Mouse (Mus musculus) E14TG2a.4 (cell line): ENCODE measurements around the gene Mis18a.

Experiments used
- CTCF ChIP-seq: conservative IDR thresholded peaks from 2 replicates; pipeline ENCODE4 v1.5.1; 2014; ENCODE audit warnings: low read length
- NANOG ChIP-seq: IDR thresholded peaks from 2 replicates; pipeline ENCODE4 v1.6.1; 2014; ENCODE audit warnings: borderline replicate concordance, low read length, mixed read lengths
- POU5F1 ChIP-seq: IDR thresholded peaks from 2 replicates; pipeline ENCODE4 v1.6.1; 2014; ENCODE audit warnings: low read length, borderline replicate concordance

DNA sequence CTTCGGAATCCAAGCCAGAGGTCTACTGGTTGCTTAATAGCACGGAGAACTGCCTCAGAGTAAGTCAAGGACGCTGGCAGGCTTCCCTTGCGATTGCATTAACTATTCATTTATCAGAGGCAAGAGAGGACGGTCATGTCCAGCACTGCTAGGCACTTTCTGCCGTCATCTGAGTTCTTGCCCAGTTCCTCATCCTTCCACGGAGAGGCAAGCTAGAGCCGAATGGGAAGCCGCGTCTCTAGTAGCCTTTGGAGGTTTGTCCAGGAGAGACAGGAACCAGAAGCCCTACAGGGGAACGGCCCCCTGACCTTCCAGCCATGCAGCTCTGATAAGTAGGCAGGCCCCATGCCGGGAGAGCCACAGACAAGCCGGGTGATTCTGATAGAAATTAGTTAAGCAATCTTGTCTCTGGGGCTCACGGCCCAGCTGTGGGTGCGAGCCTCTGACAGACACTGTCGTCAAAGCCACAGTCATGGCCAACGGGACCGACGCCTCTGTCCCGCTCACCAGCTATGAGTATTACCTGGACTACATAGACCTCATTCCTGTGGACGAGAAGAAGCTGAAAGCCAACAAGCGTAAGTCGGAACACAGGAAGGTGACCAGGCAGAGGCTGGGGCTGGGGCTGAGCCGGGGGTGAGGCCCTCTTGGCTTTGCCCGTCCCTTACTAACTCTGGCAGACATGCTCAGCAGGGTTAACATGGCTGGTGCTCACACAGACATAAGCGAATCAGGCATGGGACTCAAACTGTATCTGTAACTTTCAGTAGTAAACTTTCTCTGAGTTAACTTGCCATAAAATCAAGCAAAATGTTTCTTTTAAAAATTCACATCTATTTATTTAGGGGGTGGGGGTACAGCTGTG, 11.1 kb upstream of the Mis18a start, which contains the start of gene Mrap:
- TF ChIP-seq CTCF (no peak), NANOG (no peak), POU5F1 (no peak)
